Mouse (Mus musculus): ENCODE results near the gene Pax8. TPM values are rescaled to one million over a fixed set of nuclear protein-coding genes. Genes with fewer than 3 reads are reported as not detected.

The Pax8 gene
- polyA plus RNA-seq (2016; fragmentation: Nextera tagmentation; extraction: Ambion mirVana) = 50.0 and 56.2 TPM in 2 replicates

- Histone ChIP-seq H3K4me3 (peak within 1 kb of the TSS; percentile 37), H3K4me1 (peaks cover 14% of the 10 kb centered on the region), H3K4me2 (replicated peaks) (peak within 1 kb of the TSS; percentile 59), H3K27ac (no peak within 1 kb of the TSS), H3K36me3 (no peaks in the 10 kb centered on the region), H3K9ac (peak within 1 kb of the TSS; percentile 61), H3K27me3 (replicated peaks) (peaks cover 55% of the 10 kb centered on the region), H3K9me3 (no peaks in the 10 kb centered on the region)
- ATAC-seq (ENCODE audit: low FRiP score, low read depth) = peak; percentile 54
- 31% methylated on average over 9 of the region's 9 CpGs for WGBS
Observed at GRCm38 (mm10) chr2:24475420-24475819, at the start of gene Pax8. Pax8 (minus strand) TSS chr2:24475599.

GRCm38 (mm10) chr2:24521430-24522226 lies 46.2 kb upstream of the Pax8 start:
- Histone ChIP-seq H3K27me3 (replicated peaks) (no peaks in the 10 kb centered on the region), H3K4me2 (replicated peaks) (peak overlapping the region; percentile 71), H3K9me3 (no peaks in the 10 kb centered on the region), H3K36me3 (no peaks in the 10 kb centered on the region), H3K27ac (peak overlapping the region; percentile 62), H3K4me1 (peaks cover 24% of the 10 kb centered on the region), H3K9ac (peak overlapping the region; percentile 45), H3K4me3 (peak overlapping the region; percentile 34)
- ATAC-seq (ENCODE audit: low FRiP score, low read depth) = peak; percentile 96
- WGBS = under 1% methylated on average over 33 of the region's 33 CpGs

GRCm38 (mm10) chr2:24520576-24521272 lies 45.3 kb upstream of the Pax8 start:
- Histone ChIP-seq H3K9me3 (no peaks in the 10 kb centered on the region), H3K4me1 (peaks cover 18% of the 10 kb centered on the region; the same call in 1 of the 2 replicates), H3K4me3 (peak overlapping the region; percentile 5; the same call in 1 of the 2 replicates), H3K27ac (peak overlapping the region; percentile 62), H3K4me2 (replicated peaks) (peak overlapping the region; percentile 71), H3K36me3 (no peaks in the 10 kb centered on the region), H3K9ac (peak overlapping the region; percentile 45), H3K27me3 (replicated peaks) (no peaks in the 10 kb centered on the region)
- WGBS = 31% methylated on average over 9 of the region's 9 CpGs
- ATAC-seq (ENCODE audit: low FRiP score, low read depth) = peak; percentile 55

GRCm38 (mm10) chr2:24516946-24517345 lies 41.5 kb upstream of the Pax8 start:
- Histone ChIP-seq H3K4me3 (no peak overlapping the region), H3K27me3 (replicated peaks) (no peaks in the 10 kb centered on the region), H3K4me1 (peaks cover 16% of the 10 kb centered on the region; the same call in 1 of the 2 replicates), H3K9ac (no peak overlapping the region), H3K27ac (no peak overlapping the region), H3K4me2 (replicated peaks) (no peak overlapping the region), H3K9me3 (no peaks in the 10 kb centered on the region), H3K36me3 (no peaks in the 10 kb centered on the region)
- WGBS = 89% methylated on average over 3 of the region's 3 CpGs
- ATAC-seq (ENCODE audit: low FRiP score, low read depth) = no peak

GRCm38 (mm10) chr2:24507359-24507758 lies 32.0 kb upstream of the Pax8 start:
- Histone ChIP-seq H3K9me3 (no peaks in the 10 kb centered on the region), H3K9ac (no peak overlapping the region), H3K4me3 (no peak overlapping the region), H3K4me1 (peaks cover 8% of the 10 kb centered on the region; the same call in 1 of the 2 replicates), H3K27me3 (replicated peaks) (peaks cover 1% of the 10 kb centered on the region; the same call in 1 of the 2 replicates), H3K4me2 (replicated peaks) (no peak overlapping the region), H3K36me3 (no peaks in the 10 kb centered on the region), H3K27ac (no peak overlapping the region)
- 91% methylated on average over 3 of the region's 3 CpGs for WGBS
- ATAC-seq (ENCODE audit: low FRiP score, low read depth) = no peak

- H3K27me3 ChIP-seq (replicated peaks) = peaks cover 18% of the 10 kb centered on the region; the same call in 1 of the 2 replicates
- 13% methylated on average over 5 of the region's 5 CpGs for WGBS
Observed at GRCm38 (mm10) chr2:24502963-24503471, 27.6 kb upstream of the Pax8 start.

GRCm38 (mm10) chr2:24500921-24501320 lies 25.5 kb upstream of the Pax8 start:
- no peak overlapping the region for H3K4me3 ChIP-seq
- peaks cover 8% of the 10 kb centered on the region; the same call in 1 of the 2 replicates for H3K4me1 ChIP-seq
- no peaks in the 10 kb centered on the region for H3K36me3 ChIP-seq
- 69% methylated on average over 2 of the region's 2 CpGs for WGBS
- H3K9me3 ChIP-seq = no peaks in the 10 kb centered on the region
- H3K27me3 ChIP-seq (replicated peaks) = peaks cover 18% of the 10 kb centered on the region; the same call in 1 of the 2 replicates
- H3K4me2 ChIP-seq (replicated peaks) = no peak overlapping the region
- ATAC-seq (ENCODE audit: low FRiP score, low read depth) = no peak
- H3K9ac ChIP-seq = no peak overlapping the region
- H3K27ac ChIP-seq = no peak overlapping the region

More at GRCm38 (mm10) chr2:24502963-24503471, 27.6 kb upstream of the Pax8 start:
- no peaks in the 10 kb centered on the region for H3K9me3 ChIP-seq
- H3K4me3 ChIP-seq = no peak overlapping the region
- H3K4me2 ChIP-seq (replicated peaks) = no peak overlapping the region
- H3K27ac ChIP-seq = no peak overlapping the region
- H3K36me3 ChIP-seq = no peaks in the 10 kb centered on the region
- ATAC-seq (ENCODE audit: low FRiP score, low read depth) = peak; percentile 93
- peaks cover 8% of the 10 kb centered on the region; the same call in 1 of the 2 replicates for H3K4me1 ChIP-seq
- no peak overlapping the region for H3K9ac ChIP-seq

- Histone ChIP-seq H3K9me3 (no peaks in the 10 kb centered on the region), H3K4me1 (no peaks in the 10 kb centered on the region), H3K27me3 (replicated peaks) (no peaks in the 10 kb centered on the region), H3K4me2 (replicated peaks) (no peak overlapping the region), H3K9ac (no peak overlapping the region), H3K4me3 (no peak overlapping the region), H3K27ac (no peak overlapping the region), H3K36me3 (no peaks in the 10 kb centered on the region)
- no peak for ATAC-seq (ENCODE audit: low FRiP score, low read depth)
- WGBS = 51% methylated on average over 6 of the region's 6 CpGs
Observed at GRCm38 (mm10) chr2:24490564-24490963, 15.2 kb upstream of the Pax8 start.

GRCm38 (mm10) chr2:24488660-24489059 lies 13.3 kb upstream of the Pax8 start:
- Histone ChIP-seq H3K9ac (no peak overlapping the region), H3K4me2 (replicated peaks) (no peak overlapping the region), H3K27me3 (replicated peaks) (no peaks in the 10 kb centered on the region), H3K36me3 (no peaks in the 10 kb centered on the region), H3K9me3 (no peaks in the 10 kb centered on the region), H3K27ac (no peak overlapping the region), H3K4me3 (no peak overlapping the region), H3K4me1 (no peaks in the 10 kb centered on the region)
- ATAC-seq (ENCODE audit: low FRiP score, low read depth) = no peak
- 65% methylated on average over 3 of the region's 3 CpGs for WGBS

- ATAC-seq (ENCODE audit: low FRiP score, low read depth) = no peak
- no peak overlapping the region for H3K27ac ChIP-seq
- H3K27me3 ChIP-seq (replicated peaks) = no peaks in the 10 kb centered on the region
- H3K4me2 ChIP-seq (replicated peaks) = no peak overlapping the region
- no peak overlapping the region for H3K9ac ChIP-seq
- H3K4me3 ChIP-seq = no peak overlapping the region
- no peaks in the 10 kb centered on the region for H3K4me1 ChIP-seq
- H3K9me3 ChIP-seq = no peaks in the 10 kb centered on the region
- 70% methylated on average over 4 of the region's 4 CpGs for WGBS
- H3K36me3 ChIP-seq = no peaks in the 10 kb centered on the region
Observed at GRCm38 (mm10) chr2:24487056-24487825, 11.8 kb upstream of the Pax8 start.

- Histone ChIP-seq H3K9ac (no peak overlapping the region), H3K4me1 (no peaks in the 10 kb centered on the region), H3K36me3 (no peaks in the 10 kb centered on the region), H3K4me3 (no peak overlapping the region), H3K4me2 (replicated peaks) (no peak overlapping the region), H3K27ac (no peak overlapping the region), H3K9me3 (no peaks in the 10 kb centered on the region), H3K27me3 (replicated peaks) (no peaks in the 10 kb centered on the region)
- ATAC-seq (ENCODE audit: low FRiP score, low read depth) = no peak
- WGBS = 95% methylated on average over 4 of the region's 4 CpGs
Observed at GRCm38 (mm10) chr2:24485398-24485797, 10.0 kb upstream of the Pax8 start.

Measured in neural tube, embryonic 12.5 days (tissue).